Mouse (Mus musculus): ENCODE measurements around the gene Cachd1. TPM values are rescaled to one million over a fixed set of nuclear protein-coding genes. Genes with fewer than 3 reads are reported as not detected.
A peak's percentile ranks its signal among the peaks of the same experiment; 100 is the strongest.

Gene Cachd1
- polyA plus RNA-seq, 1 experiment from 2014 or later: 4.2 TPM

DNA sequence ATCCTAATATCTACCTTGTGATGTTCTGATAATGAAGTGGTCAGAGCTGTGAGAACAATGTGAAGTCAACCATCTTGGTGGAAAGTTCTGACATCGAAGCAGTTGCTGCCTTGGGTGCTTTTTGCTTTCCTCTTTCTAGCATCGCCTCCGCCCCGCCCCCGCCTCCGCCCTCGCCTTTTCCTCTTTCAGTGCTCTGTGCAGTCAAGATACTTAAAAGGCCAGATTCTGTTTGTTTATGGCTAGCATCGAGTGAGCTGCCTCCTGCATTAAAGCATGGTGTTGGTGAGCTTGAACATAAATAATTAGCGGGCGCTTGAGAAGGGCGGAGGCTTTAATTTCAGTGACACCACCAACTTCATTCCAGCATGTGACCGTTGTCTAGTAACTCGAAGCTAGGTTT lies 88.9 kb downstream of the Cachd1 start:
- Histone ChIP-seq H3K36me3 (replicated peaks; ENCODE audit: insufficient read depth, low read length) (no peaks in the 10 kb centered on the region), H3K4me3 (ENCODE audit: low read depth, low read length) (no peak overlapping the region), H3K4me1 (ENCODE audit: insufficient read depth) (no peaks in the 10 kb centered on the region), H3K9me3 (ENCODE audit: low read length) (no peaks in the 10 kb centered on the region), H3K4me2 (ENCODE audit: low read depth, low read length) (no peak overlapping the region), H3K9ac (replicated peaks) (no peak overlapping the region), H3K27ac (ENCODE audit: low read depth) (no peak overlapping the region), H3K27me3 (ENCODE audit: insufficient read depth, low read length) (no peaks in the 10 kb centered on the region)
- no peak for ATAC-seq
- TF ChIP-seq EP300 (IDR thresholded peaks at IDR 0.05; ENCODE audit: low read depth) (no peak), CTCF (IDR thresholded peaks at IDR 0.05; ENCODE audit: low read depth) (no peak)
- WGBS (ENCODE audit: insufficient replicate concordance): 36% methylated on average over 13 of the region's 13 CpGs
- no peak for DNase-seq

DNA sequence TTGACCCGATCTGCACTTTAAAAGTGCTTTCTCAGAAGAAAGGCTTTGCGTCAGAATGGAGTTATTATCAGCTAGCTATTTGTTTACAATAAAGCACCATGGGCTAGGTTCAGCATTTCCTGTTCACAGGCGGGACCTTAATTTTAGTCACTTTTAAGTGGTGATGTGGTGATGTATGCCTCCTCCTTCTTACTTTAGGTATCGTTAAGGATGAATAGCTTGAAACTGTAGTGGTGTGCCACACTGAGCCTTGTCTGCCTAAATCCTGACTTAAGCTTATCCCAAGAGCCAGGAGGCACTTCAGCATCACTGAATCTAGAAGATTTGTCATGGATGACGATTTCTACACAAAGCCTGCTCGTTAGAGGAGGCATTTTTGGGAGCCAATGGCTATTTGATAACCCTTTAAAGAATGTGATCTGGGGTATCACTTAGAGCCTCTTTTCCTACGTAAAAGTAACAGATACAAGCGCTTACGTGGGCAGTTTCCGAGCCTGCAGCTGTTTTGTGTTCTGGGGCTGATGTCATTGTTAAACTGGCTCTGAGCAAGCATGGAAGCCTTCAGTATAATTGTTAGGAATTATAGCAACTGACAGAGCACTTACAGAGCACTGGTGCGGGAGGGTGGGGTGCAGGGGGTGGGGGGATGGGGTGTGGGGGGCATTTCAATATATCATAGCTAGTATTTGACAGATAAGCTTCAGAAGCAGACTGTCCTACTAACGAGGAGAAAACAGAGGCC lies 89.7 kb downstream of the Cachd1 start:
- Histone ChIP-seq H3K4me1 (ENCODE audit: insufficient read depth) (no peaks in the 10 kb centered on the region), H3K4me3 (ENCODE audit: low read depth, low read length) (no peak overlapping the region), H3K9me3 (ENCODE audit: low read length) (no peaks in the 10 kb centered on the region), H3K27me3 (ENCODE audit: insufficient read depth, low read length) (no peaks in the 10 kb centered on the region), H3K36me3 (replicated peaks; ENCODE audit: insufficient read depth, low read length) (no peaks in the 10 kb centered on the region), H3K9ac (replicated peaks) (no peak overlapping the region), H3K4me2 (ENCODE audit: low read depth, low read length) (no peak overlapping the region), H3K27ac (ENCODE audit: low read depth) (no peak overlapping the region)
- TF ChIP-seq EP300 (IDR thresholded peaks at IDR 0.05; ENCODE audit: low read depth) (no peak), CTCF (IDR thresholded peaks at IDR 0.05; ENCODE audit: low read depth) (no peak)
- ATAC-seq: no peak
- whole genome bisulfite sequencing (ENCODE audit: insufficient replicate concordance): 69% methylated on average over 12 of the region's 12 CpGs
- no peak for DNase-seq

DNA sequence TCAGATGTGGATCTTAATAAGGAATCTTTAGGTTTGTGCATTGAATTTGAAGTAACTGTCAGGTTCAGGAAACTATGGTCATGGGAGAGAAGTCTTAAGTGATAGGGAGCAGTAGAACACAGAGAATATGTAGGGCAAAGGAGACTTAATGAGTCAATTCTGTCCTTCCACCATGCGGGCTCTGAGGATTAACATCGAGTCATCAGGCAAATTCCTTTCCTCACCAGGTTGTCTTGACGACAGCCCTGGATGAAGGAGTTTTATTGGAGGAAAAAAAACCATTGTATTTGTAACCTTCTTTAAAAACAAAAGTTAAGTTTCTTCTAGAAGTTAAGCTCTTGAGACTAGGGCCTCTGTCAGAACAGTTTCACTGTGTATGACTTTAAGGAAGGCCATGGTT lies 100.9 kb downstream of the Cachd1 start:
- Histone ChIP-seq H3K4me1 (ENCODE audit: insufficient read depth) (no peaks in the 10 kb centered on the region), H3K36me3 (replicated peaks; ENCODE audit: insufficient read depth, low read length) (no peaks in the 10 kb centered on the region), H3K4me2 (ENCODE audit: low read depth, low read length) (no peak overlapping the region), H3K9me3 (ENCODE audit: low read length) (no peaks in the 10 kb centered on the region), H3K4me3 (ENCODE audit: low read depth, low read length) (no peak overlapping the region), H3K27ac (ENCODE audit: low read depth) (no peak overlapping the region), H3K9ac (replicated peaks) (no peak overlapping the region), H3K27me3 (ENCODE audit: insufficient read depth, low read length) (no peaks in the 10 kb centered on the region)
- DNase-seq: no peak
- 75% methylated on average over 3 of the region's 3 CpGs for WGBS (ENCODE audit: insufficient replicate concordance)
- no peak for TF ChIP-seq CTCF (IDR thresholded peaks at IDR 0.05; ENCODE audit: low read depth)
- no peak for TF ChIP-seq EP300 (IDR thresholded peaks at IDR 0.05; ENCODE audit: low read depth)
- ATAC-seq: no peak

DNA sequence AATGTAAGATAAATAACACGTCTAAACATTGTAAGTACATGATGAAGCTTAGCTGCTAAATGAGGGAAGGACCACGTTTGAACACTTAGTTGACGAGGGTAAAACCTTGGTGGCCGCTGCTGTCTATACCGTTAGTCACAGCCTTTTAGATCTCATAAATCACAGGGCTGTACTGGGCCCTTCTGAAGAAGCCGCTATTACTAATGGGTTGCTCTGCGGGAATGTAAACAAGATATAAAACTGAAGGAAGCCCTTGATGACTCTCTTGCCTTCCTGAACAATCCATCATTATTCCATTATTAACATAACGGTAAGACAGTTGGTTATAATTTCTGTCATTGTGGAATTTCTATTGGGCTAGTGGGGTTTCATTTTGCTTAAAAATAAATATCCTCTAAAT lies 102.9 kb downstream of the Cachd1 start:
- Histone ChIP-seq H3K36me3 (replicated peaks; ENCODE audit: insufficient read depth, low read length) (no peaks in the 10 kb centered on the region), H3K9ac (replicated peaks) (no peak overlapping the region), H3K9me3 (ENCODE audit: low read length) (no peaks in the 10 kb centered on the region), H3K4me1 (ENCODE audit: insufficient read depth) (no peaks in the 10 kb centered on the region), H3K4me2 (ENCODE audit: low read depth, low read length) (no peak overlapping the region), H3K27ac (ENCODE audit: low read depth) (no peak overlapping the region), H3K4me3 (ENCODE audit: low read depth, low read length) (no peak overlapping the region), H3K27me3 (ENCODE audit: insufficient read depth, low read length) (no peaks in the 10 kb centered on the region)
- 68% methylated on average over 8 of the region's 8 CpGs for WGBS (ENCODE audit: insufficient replicate concordance)
- TF ChIP-seq EP300 (IDR thresholded peaks at IDR 0.05; ENCODE audit: low read depth): no peak
- TF ChIP-seq CTCF (IDR thresholded peaks at IDR 0.05; ENCODE audit: low read depth): no peak
- DNase-seq: no peak
- no peak for ATAC-seq

DNA sequence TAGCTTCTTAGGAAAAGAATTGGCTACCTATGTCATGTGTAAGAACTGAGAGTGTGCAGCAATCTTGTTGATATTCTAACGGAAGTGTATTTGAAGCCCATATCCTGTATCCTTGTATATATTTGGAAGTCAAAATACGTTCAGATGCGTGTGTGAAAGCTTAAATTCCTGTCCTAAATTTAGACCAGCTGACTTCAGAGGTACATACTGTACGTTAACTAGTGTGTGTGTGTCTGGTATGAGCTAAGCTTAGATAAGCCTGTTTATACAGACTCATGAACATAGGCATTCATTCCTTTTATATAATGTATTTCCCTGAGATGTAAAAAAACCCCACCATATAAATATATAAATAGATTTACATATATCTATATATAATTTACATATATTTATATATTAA lies 103.6 kb downstream of the Cachd1 start:
- ATAC-seq (no peak), DNase-seq (no peak)
- no peaks in the 10 kb centered on the region for H3K4me1 ChIP-seq (ENCODE audit: insufficient read depth)
- no peak overlapping the region for H3K27ac ChIP-seq (ENCODE audit: low read depth)
- no peak overlapping the region for H3K9ac ChIP-seq (replicated peaks)
- H3K27me3 ChIP-seq (ENCODE audit: insufficient read depth, low read length): no peaks in the 10 kb centered on the region
- H3K4me2 ChIP-seq (ENCODE audit: low read depth, low read length): no peak overlapping the region
- no peaks in the 10 kb centered on the region for H3K9me3 ChIP-seq (ENCODE audit: low read length)
- no peak overlapping the region for H3K4me3 ChIP-seq (ENCODE audit: low read depth, low read length)
- 61% methylated on average over 4 of the region's 4 CpGs for WGBS (ENCODE audit: insufficient replicate concordance)
- no peaks in the 10 kb centered on the region for H3K36me3 ChIP-seq (replicated peaks; ENCODE audit: insufficient read depth, low read length)
- no peak for TF ChIP-seq EP300 (IDR thresholded peaks at IDR 0.05; ENCODE audit: low read depth)
- TF ChIP-seq CTCF (IDR thresholded peaks at IDR 0.05; ENCODE audit: low read depth): no peak

DNA sequence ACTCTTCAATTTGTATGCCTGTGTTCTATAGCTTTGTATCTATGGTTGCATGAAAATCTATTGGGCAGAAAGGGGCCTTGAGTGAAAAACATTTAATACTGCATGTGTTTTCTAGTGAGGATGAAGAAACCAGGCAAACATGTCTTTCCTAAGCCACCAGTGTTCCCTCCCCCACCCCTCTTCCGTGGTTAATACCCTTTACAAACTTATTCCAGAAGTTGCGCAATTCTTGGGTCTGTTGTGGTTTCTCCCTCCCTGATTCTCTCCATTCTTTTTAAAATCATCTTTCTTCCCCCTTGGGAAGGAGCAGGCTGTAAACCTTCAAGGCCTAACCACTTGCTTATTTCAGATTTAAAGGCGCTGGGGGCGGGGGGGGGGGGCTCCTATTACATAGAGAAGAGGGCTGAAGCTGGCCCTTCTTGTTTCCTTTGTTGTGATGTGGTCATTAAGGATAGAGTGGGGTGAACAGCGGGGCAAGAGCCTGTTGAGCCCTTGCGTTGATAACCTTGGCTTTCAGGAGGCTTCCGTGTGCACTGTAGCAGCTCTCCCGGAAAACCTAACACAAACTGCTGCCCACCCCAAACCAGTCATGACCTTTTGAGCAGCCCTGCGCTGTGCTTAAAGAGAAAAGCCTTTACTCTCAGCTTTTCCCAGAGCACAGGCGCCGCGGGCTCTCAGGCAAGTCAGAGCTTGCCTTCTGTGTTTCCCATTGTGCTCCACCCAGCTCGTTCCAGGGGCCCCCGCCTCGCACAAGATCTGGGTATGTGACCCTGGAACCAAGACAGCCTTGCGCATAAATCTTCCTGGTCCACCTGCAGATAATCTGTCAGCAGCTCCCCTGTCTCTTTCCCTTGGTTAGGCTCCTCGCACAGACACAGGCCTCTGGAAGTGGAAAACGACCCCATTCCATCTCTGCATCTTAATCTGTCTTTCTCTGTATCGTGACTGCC lies 109.6 kb downstream of the Cachd1 start:
- peak overlapping the region; percentile 40; the same call in 1 of the 2 replicates for H3K27ac ChIP-seq (ENCODE audit: low read depth)
- ATAC-seq (no peak), DNase-seq (no peak)
- H3K4me2 ChIP-seq (ENCODE audit: low read depth, low read length): no peak overlapping the region
- H3K27me3 ChIP-seq (ENCODE audit: insufficient read depth, low read length): no peaks in the 10 kb centered on the region
- TF ChIP-seq CTCF (IDR thresholded peaks at IDR 0.05; ENCODE audit: low read depth): no peak
- TF ChIP-seq EP300 (IDR thresholded peaks at IDR 0.05; ENCODE audit: low read depth): no peak
- H3K9ac ChIP-seq (replicated peaks): no peak overlapping the region
- 22% methylated on average over 19 of the region's 19 CpGs for WGBS (ENCODE audit: insufficient replicate concordance)
- H3K4me1 ChIP-seq (ENCODE audit: insufficient read depth): 0 out of 2 replicates have a peak, but pooled peaks cover 5% of the 10 kb centered on the region
- H3K36me3 ChIP-seq (replicated peaks; ENCODE audit: insufficient read depth, low read length): no peaks in the 10 kb centered on the region
- H3K9me3 ChIP-seq (ENCODE audit: low read length): no peaks in the 10 kb centered on the region
- no peak overlapping the region for H3K4me3 ChIP-seq (ENCODE audit: low read depth, low read length)

All from liver, postnatal 0 days (tissue).